Mouse (Mus musculus): ENCODE results near the gene Nr2e3.
"Not testable (repeated sequence)": the region's sequence is repeated elsewhere in the genome, so short reads cannot be mapped to it uniquely, and the experiment has no call there.

Nr2e3 gene

DNA sequence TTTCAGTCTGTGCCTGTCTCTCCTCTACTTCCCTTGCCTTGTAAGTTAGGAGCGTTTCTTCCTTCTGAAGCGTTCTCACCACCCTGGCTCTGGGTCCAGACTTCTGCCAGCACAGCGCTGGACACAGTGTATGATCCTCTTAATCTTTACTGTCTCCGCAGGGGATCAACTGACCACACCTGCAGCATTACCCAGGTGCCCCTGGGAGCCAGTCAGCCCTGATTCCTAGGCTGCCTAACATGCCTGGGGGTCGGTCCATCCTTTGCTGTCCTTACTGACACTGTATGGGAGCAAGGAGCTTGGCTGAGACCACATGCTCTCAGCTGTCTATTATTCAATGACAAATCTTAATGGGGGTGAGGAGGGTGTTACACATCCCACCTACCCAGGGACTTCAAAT is 10.5 kb downstream of the Nr2e3 start:
- no peak for DNase-seq (ENCODE audit: low spot score)

DNA sequence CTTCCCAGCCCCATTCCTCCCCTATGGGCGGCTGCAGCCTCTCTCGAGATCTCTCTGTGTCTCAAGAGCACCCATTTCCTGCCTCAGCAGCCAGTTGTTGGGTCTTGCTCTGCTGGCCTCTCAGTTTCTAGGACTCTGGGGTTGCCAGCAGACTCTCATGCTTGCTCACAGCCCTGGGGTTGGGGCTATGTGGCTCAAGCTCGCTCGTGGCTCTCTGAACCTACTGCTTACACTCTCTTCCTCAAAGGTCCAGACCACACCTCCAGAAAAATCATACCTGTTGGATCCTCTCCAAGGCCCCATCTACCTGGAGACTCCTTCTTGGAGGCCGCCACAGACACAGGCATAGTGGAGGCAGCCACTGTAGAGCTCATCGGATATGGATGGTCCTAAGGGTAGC is 10.9 kb downstream of the Nr2e3 start:
- DNase-seq (ENCODE audit: low spot score) = no peak

- DNase-seq (ENCODE audit: low spot score) = no peak
Measured at GRCm38 (mm10) chr9:59948691-59949250, 11.7 kb downstream of the Nr2e3 start.

GRCm38 (mm10) chr9:59948226-59948625 is 12.2 kb downstream of the Nr2e3 start:
- no peak for DNase-seq (ENCODE audit: low spot score)

DNA sequence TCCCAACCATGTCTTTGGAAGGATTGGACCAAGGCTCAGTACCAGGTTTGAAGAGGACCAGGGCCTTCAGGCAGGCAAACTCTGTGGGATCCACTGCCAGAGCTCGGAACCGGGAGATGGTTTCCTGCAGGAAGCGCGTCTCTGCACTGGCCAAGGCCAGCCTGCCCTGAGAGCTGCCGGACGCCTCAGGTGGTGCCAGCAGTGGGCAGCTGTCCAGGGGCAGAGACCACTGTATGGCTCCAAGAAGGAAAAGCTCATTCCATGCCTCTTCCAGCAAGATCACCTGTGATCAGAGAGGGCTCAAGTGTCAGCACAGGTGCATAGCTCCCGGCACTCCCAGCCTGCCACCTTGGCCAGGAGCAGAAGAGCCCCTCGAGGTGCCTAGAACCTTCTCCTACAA is 13.2 kb downstream of the Nr2e3 start:
- no peak for DNase-seq (ENCODE audit: low spot score)

GRCm38 (mm10) chr9:59945241-59945640 is 15.2 kb downstream of the Nr2e3 start:
- DNase-seq (ENCODE audit: low spot score) = no peak

GRCm38 (mm10) chr9:59943826-59944225 is 16.6 kb downstream of the Nr2e3 start:
- no peak for DNase-seq (ENCODE audit: low spot score)

DNA sequence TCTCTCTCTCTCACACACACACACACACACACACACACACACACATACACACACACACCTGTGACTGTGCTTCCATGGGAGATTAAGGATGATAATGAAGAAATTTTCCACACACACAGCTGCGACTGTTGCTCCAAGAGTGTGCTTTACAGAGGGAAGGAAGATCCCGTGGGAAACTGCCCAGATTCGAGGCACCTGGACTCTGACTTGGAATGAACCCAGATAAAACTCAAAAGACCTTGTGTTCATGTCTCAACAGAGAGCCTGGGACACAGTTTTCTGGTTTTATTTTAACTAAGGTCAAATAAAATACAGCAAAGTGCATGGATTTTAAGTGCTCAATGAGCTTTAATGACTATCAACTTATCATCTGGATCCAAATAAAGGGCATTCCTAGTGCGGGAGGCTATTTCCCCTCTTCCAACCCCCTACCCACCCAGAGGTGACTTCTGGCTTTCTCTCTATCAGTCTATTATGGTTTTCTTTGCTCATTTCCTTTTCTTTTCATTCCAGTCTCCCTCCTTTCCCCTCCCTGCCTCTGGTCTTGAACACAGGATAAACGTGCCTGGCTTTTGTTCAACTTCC is 17.9 kb downstream of the Nr2e3 start:
- no peak for DNase-seq (ENCODE audit: low spot score)

- DNase-seq (ENCODE audit: low spot score) = peak; percentile 16
Measured at GRCm38 (mm10) chr9:59941885-59942350, 18.5 kb downstream of the Nr2e3 start.

DNA sequence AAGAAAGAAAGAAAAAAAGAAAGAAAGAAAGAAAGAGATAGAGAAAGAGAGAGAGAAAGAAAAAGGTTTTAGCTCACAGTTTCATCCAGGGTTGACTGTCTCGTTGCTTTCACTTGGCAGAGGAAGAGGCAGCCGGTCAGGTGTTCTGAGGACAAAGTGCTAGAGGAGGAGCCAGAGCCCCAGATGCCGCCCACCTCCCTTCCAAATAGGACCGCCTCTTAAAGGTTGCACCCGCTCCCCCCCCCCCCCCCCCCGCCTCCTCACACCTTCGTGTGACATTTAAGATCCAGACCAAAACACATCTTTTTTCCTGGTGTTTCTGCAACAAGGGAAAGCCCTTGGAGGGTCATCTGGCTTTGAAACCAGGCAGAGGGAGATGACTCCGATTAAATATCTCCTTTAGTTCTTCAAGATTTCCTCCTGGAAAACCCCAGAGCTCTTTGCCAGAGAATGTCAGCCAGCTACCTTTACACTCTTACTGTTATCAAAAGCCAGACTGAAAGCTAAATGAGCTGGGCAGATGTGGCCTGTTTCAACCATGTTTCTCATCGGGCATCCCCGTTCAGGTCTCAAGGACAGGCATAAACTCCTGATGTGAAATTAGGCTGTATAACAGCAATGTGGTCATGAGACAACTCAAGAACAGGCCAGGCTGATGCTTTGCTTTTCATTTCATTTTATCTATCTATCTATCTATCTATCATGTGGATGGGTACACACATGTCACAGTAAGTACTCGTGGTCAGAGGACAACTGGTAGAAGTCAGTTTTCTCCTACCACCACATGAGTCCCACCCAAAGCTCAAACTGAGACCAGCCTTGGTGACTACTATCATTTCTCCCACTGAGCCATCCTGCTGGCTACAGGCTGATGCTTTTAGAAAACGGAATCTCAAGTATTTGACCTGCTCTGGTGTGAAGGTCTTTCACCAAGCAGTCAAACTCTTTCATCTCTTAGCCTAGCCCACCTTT is 19.3 kb downstream of the Nr2e3 start:
- peak; percentile 14 for DNase-seq (ENCODE audit: low spot score)

DNA sequence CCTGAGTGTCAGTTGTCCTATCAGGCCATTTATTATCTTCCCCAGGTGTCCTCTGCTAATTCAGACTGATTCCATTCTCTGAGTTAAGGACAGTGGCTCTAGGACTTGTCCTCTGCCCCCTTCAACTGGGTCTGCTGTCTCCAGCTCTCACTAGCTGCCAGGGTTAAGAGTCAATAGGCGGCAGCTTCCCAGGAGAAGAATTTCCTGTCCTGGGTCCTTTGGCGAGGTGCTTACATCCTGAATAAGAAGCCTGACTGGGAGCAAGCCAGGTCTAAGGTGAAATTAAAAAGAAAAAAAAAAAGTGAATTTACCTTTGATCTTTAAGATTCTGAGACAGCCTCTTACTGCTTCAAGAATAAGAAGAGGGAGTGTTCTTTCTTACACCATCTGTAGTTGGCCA is 20.8 kb downstream of the Nr2e3 start:
- DNase-seq (ENCODE audit: low spot score) = no peak

DNA sequence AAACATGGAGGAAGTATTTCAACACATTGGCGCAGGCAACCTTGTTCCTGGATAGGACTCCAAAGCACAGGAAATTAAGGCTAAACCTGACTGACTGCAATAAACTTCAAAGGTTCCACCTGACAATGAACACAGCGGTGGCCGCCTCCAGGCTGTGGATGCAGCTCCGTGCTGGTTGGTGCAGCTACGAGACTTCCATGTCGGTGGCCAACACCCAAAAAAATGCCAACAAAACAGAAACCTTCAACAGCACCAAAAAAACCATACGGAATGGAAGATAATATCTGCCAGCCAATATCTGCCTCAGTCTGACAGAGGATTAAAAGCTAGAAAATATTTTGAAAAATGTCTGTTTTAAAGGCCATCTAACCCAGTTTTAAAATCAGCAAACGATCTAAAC is 21.9 kb downstream of the Nr2e3 start:
- no peak for DNase-seq (ENCODE audit: low spot score)

DNA sequence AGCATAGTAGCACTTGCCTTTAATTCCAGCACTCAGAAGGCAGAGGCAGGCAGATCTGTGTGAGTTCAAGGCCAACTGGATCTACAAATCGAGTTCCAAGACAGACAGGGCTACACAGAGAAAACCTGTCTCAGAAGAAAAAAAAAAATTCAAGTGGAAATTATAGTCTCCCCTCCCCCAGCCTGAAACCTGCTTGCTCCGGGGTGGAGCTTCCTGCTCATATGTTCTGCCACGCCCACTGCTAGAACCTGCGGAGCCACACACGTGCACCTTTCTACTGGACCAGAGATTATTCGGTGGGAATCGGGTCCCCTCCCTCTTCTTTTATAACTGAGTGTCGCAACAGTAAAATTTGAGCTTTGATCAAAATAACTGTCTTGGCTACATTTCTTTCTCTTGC is 24.6 kb downstream of the Nr2e3 start:
- not testable (repeated sequence) for DNase-seq (ENCODE audit: low spot score)

GRCm38 (mm10) chr9:59930248-59930647 is 30.2 kb downstream of the Nr2e3 start:
- DNase-seq (ENCODE audit: low spot score) = no peak

GRCm38 (mm10) chr9:59914761-59915160 is 45.7 kb downstream of the Nr2e3 start:
- DNase-seq (ENCODE audit: low spot score) = no peak

GRCm38 (mm10) chr9:59903382-59903781 is 57.1 kb downstream of the Nr2e3 start:
- no peak for DNase-seq (ENCODE audit: low spot score)

Data from embryo, embryonic 10.5 days (tissue).